Mouse (Mus musculus) cerebellum, adult 2 months (tissue): ENCODE results near the gene Gjb5. TPM values are rescaled to one million over a fixed set of nuclear protein-coding genes. Genes with fewer than 3 reads are reported as not detected.
A peak's percentile ranks its signal among the peaks of the same experiment; 100 is the strongest.

Experiments used
- DNase-seq, 2 experiments: peaks; one replicate each; pipeline ENCODE4 v3.0.0; 2021
- H3K27ac ChIP-seq: fragments of 200-500 bp; 2 replicates; pipeline ENCODE4 v1.5.1; 2012; ENCODE audit warnings: low read length, control low read depth, inconsistent platforms; ENCODE audit not compliant: insufficient read depth
- H3K27me3 ChIP-seq: fragments of 200-500 bp; 2 replicates; pipeline ENCODE4 v1.6.1; 2012; ENCODE audit warnings: inconsistent platforms, mild to moderate bottlenecking, low read length, moderate library complexity; ENCODE audit not compliant: control insufficient read depth, insufficient read depth
- H3K4me1 ChIP-seq: fragments of 200-500 bp; 2 replicates; pipeline ENCODE4 v1.6.1; 2011; ENCODE audit warnings: low read length; ENCODE audit not compliant: control insufficient read depth, insufficient read depth
- H3K4me3 ChIP-seq: fragments of 200-500 bp; replicated peaks from 2 replicates; pipeline ENCODE3; 2011; ENCODE audit warnings: mild to moderate bottlenecking, low read depth, low read length, control low read depth; ENCODE audit not compliant: insufficient read depth
- CTCF ChIP-seq: fragments of 200-500 bp; IDR thresholded peaks from 2 replicates; pipeline ENCODE4 v1.5.1; 2011; ENCODE audit warnings: low read depth, mild to moderate bottlenecking, control low read depth, low read length, moderate library complexity, borderline replicate concordance; ENCODE audit not compliant: insufficient read depth
- POLR2A ChIP-seq: fragments of 200-500 bp; IDR thresholded peaks from 2 replicates; pipeline ENCODE4 v1.6.1; 2011; ENCODE audit warnings: low read length, control low read depth, borderline replicate concordance; ENCODE audit not compliant: insufficient read depth
- WGBS: fragments of 180-500 bp; shearing (Covaris S2); methylation state at CpG from one replicate; pipeline ENCODE4 v1.1.7; 2018; 5-methylcytosine and 5-hydroxymethylcytosine counted together
- polyA plus RNA-seq: library from polyadenylated mRNA; depleted of rRNA; stranded (reverse); fragments of >200 nt; gene quantifications from 2 replicates; pipeline ENCODE4 v1.2.3, GENCODE M21; 2012; rRNA removed

Gjb5 gene
- 0.05 and 0.06 TPM in 2 replicates for polyA plus RNA-seq

- Histone ChIP-seq H3K27me3 (no peaks in the 10 kb centered on the region), H3K27ac (no peak within 1 kb of the TSS), H3K4me1 (no peaks in the 10 kb centered on the region; the same call in 1 of the 2 replicates), H3K4me3 (no peak within 1 kb of the TSS)
- DNase-seq, result no peak
- 37% methylated on average over 5 of the region's 5 CpGs for WGBS
- TF ChIP-seq POLR2A (no peak), CTCF (no peak)
Observed at GRCm38 (mm10) chr4:127358018-127358417, at the start of gene Gjb5. Gjb5 (minus strand) TSS chr4:127358181.

GRCm38 (mm10) chr4:127402614-127403013 lies 44.6 kb upstream of the Gjb5 start:
- WGBS, result 64% methylated on average over 3 of the region's 3 CpGs

GRCm38 (mm10) chr4:127402166-127402565 lies 44.2 kb upstream of the Gjb5 start:
- DNase-seq, result peak in 1 of 2 experiments; percentile 27

More at GRCm38 (mm10) chr4:127402614-127403013, 44.6 kb upstream of the Gjb5 start:
- DNase-seq, result no peak
- Histone ChIP-seq H3K27ac (no peak overlapping the region), H3K27me3 (no peaks in the 10 kb centered on the region), H3K4me1 (peaks cover 21% of the 10 kb centered on the region), H3K4me3 (no peak overlapping the region)
- TF ChIP-seq CTCF (no peak), POLR2A (no peak)

GRCm38 (mm10) chr4:127400165-127401145 lies 42.5 kb upstream of the Gjb5 start:
- Histone ChIP-seq H3K27ac (peak overlapping the region; percentile 8; the same call in 1 of the 2 replicates), H3K27me3 (no peaks in the 10 kb centered on the region), H3K4me1 (peaks cover 21% of the 10 kb centered on the region), H3K4me3 (no peak overlapping the region)
- no peak for TF ChIP-seq CTCF
- TF ChIP-seq POLR2A, result no peak
- WGBS, result 24% methylated on average over 11 of the region's 11 CpGs
- DNase-seq, result peak; percentile 78 to 88

More at GRCm38 (mm10) chr4:127402166-127402565, 44.2 kb upstream of the Gjb5 start:
- H3K4me3 ChIP-seq, result no peak overlapping the region
- no peak overlapping the region for H3K27ac ChIP-seq
- no peaks in the 10 kb centered on the region for H3K27me3 ChIP-seq
- TF ChIP-seq CTCF (no peak), POLR2A (no peak)
- H3K4me1 ChIP-seq, result peaks cover 21% of the 10 kb centered on the region
- WGBS, result 13% methylated on average over 4 of the region's 4 CpGs

GRCm38 (mm10) chr4:127395591-127395990 lies 37.6 kb upstream of the Gjb5 start:
- H3K4me3 ChIP-seq, result no peak overlapping the region
- H3K27ac ChIP-seq, result no peak overlapping the region
- DNase-seq, result no peak
- 93% methylated on average over 4 of the region's 4 CpGs for WGBS
- no peaks in the 10 kb centered on the region for H3K27me3 ChIP-seq
- no peak for TF ChIP-seq POLR2A
- no peak for TF ChIP-seq CTCF
- peaks cover 7% of the 10 kb centered on the region for H3K4me1 ChIP-seq

- H3K4me3 ChIP-seq, result no peak overlapping the region
- no peak for DNase-seq
- H3K27ac ChIP-seq, result no peak overlapping the region
- TF ChIP-seq CTCF, result no peak
- WGBS, result 72% methylated on average over 13 of the region's 13 CpGs
- no peaks in the 10 kb centered on the region for H3K27me3 ChIP-seq
- H3K4me1 ChIP-seq, result no peaks in the 10 kb centered on the region
Observed at GRCm38 (mm10) chr4:127389645-127390044, 31.7 kb upstream of the Gjb5 start.

- Histone ChIP-seq H3K4me1 (no peaks in the 10 kb centered on the region), H3K4me3 (no peak overlapping the region), H3K27me3 (0 out of 2 replicates have a peak, but pooled peaks cover 1% of the 10 kb centered on the region), H3K27ac (no peak overlapping the region)
- TF ChIP-seq POLR2A, result no peak
- TF ChIP-seq CTCF, result peak; percentile 48; the same call in 1 of the 2 replicates
- DNase-seq, result no peak
- 42% methylated on average over 4 of the region's 4 CpGs for WGBS
Observed at GRCm38 (mm10) chr4:127377344-127377743, 19.4 kb upstream of the Gjb5 start.

- no peak overlapping the region for H3K4me3 ChIP-seq
- H3K27ac ChIP-seq, result no peak overlapping the region
- DNase-seq, result no peak
- 0 out of 2 replicates have a peak, but pooled peaks cover 1% of the 10 kb centered on the region for H3K27me3 ChIP-seq
- no peak for TF ChIP-seq POLR2A
- TF ChIP-seq CTCF, result no peak
- no peaks in the 10 kb centered on the region for H3K4me1 ChIP-seq
- WGBS, result 20% methylated on average over 17 of the region's 17 CpGs
Observed at GRCm38 (mm10) chr4:127375541-127376177, 17.7 kb upstream of the Gjb5 start.
